Mouse (Mus musculus) adrenal gland, postnatal 25 days (tissue): Measurements from ENCODE around the gene Gm2696. TPM values are rescaled to one million over a fixed set of nuclear protein-coding genes. Genes with fewer than 3 reads are reported as not detected.
"Not testable (repeated sequence)": the region's sequence is repeated elsewhere in the genome, so short reads cannot be mapped to it uniquely, and the experiment has no call there.

Experiments used
- DNase-seq: peaks from one replicate; pipeline ENCODE4 v3.0.0; 2021; ENCODE audit warnings: mixed read lengths
- long read RNA-seq: library from polyadenylated mRNA; stranded (forward); transcript quantifications from one replicate; pipeline ENCODE4 v2.0.0, GENCODE M21; 2021
- total RNA-seq: library from RNA; stranded (reverse); gene quantifications from 2 replicates; pipeline ENCODE4 v1.2.3, GENCODE M21; 2021

Gene Gm2696
- total RNA-seq, result not detected in 2 replicates
- long read RNA-seq, result 0 reads

DNA sequence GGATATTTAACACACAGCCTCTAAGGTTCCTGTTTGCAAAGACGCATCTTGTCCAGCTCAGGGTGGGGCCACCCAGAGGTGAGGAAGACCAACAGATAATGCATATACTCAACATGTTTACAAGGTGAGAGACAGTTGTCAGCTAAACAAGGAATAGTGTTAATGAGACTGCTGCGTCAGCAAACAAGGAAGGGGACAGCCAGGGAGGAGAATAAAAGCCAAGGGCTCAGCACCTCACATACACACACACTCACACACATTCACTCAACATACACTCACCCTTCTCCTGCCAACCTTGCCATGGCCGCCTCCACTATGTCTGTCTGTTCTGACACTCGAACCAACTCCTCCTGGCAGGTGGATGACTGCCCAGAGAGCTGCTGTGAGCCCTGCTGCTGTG, at the start of gene Gm2696:
Gene Gm2696, plus strand, starts transcription at position 301 of the 400 bp plus-strand sequence.
- DNase-seq, result no peak

- no peak for DNase-seq
These were observed 44.8 kb upstream of the Gm2696 start for GRCm38 (mm10) chr10:77769727-77770126.

DNA sequence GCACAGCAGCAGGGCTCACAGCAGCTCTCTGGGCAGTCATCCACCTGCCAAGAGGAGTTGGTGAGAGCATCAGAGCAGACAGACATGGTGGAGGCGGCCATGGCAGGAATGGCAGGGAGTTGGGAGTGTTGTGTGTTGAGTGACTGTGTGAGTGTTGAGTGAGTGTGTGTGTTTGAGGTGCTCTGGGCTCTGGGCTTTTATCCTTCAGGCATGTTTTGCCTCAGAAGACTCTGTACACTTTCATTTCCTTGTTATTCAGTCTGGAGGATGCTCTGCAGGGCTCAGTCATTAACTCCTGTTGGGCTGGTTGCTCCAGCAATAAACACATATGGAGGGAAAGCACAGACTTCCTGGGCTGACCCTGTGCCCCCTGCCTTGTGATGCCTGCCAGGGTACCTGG, 43.3 kb upstream of the Gm2696 start, which contains the start of gene Gm3238:
Gene Gm3238, minus strand, starts transcription at position 101 of the 400 bp plus-strand sequence.
- not testable (repeated sequence) for DNase-seq

- DNase-seq, result not testable (repeated sequence)
These were observed 42.3 kb upstream of the Gm2696 start for GRCm38 (mm10) chr10:77772142-77772541.

DNA sequence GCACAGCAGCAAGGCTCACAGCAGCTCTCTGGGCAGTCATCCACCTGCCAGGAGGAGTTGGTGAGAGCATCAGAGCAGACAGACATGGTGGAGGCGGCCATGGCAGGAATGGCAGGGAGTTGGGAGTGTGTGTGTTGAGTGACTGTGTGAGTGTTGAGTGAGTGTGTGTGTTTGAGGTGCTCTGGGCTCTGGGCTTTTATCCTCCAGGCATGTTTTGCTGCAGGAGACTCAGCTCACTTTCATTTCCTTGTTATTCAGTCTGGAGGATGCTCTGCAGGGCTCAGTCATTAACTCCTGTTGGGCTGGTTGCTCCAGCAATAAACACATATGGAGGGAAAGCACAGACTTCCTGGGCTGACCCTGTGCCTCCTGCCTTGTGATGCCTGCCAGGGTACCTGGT, 37.6 kb upstream of the Gm2696 start, which contains the start of gene Gm7138:
Gene Gm7138, minus strand, starts transcription at position 101 of the 400 bp plus-strand sequence.
- DNase-seq, result not testable (repeated sequence)

GRCm38 (mm10) chr10:77782442-77782841, 32.0 kb upstream of the Gm2696 start, which contains the start of gene Gm3250:
Gene Gm3250 (minus strand): TSS chr10:77782542.
- DNase-seq, result not testable (repeated sequence)

- not testable (repeated sequence) for DNase-seq
These were observed 31.1 kb upstream of the Gm2696 start for GRCm38 (mm10) chr10:77783396-77783795.

GRCm38 (mm10) chr10:77787876-77788275, 26.6 kb upstream of the Gm2696 start, which contains the start of gene Gm7137:
Gene Gm7137 (minus strand): TSS chr10:77788200.
- DNase-seq, result not testable (repeated sequence)

- no peak for DNase-seq
These were observed 25.9 kb upstream of the Gm2696 start for GRCm38 (mm10) chr10:77788621-77789020.

DNA sequence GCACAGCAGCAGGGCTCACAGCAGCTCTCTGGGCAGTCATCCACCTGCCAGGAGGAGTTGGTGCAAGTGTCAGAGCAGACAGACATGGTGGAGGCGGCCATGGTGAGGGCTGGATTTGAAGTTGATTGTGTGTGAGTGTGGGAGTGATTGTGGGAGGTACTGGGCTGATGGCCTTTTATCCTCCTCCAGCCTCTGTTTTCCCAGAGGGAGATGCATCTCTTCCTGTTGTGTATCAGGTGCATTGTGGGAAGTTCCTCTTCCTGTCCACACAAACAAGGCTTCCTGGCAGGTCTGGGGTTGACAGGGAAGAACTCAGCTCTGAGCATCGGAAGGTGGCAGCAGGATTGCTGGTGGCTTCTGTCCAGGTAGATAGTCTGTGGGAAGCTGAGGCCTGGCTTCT, 19.5 kb upstream of the Gm2696 start, which contains the start of gene Gm9639:
Gene Gm9639, minus strand, starts transcription at position 101 of the 400 bp plus-strand sequence.
- DNase-seq, result no peak

- DNase-seq, result no peak
These were observed 16.8 kb upstream of the Gm2696 start for GRCm38 (mm10) chr10:77797677-77798076.

- not testable (repeated sequence) for DNase-seq
These were observed 16.1 kb upstream of the Gm2696 start for GRCm38 (mm10) chr10:77798164-77798920.

- DNase-seq, result no peak
These were observed 15.5 kb upstream of the Gm2696 start, which contains the start of gene Gm19668 for GRCm38 (mm10) chr10:77798921-77799508. Gene Gm19668 (minus strand): TSS chr10:77799133.

- no peak for DNase-seq
These were observed 10.4 kb upstream of the Gm2696 start for GRCm38 (mm10) chr10:77804095-77804494.

DNA sequence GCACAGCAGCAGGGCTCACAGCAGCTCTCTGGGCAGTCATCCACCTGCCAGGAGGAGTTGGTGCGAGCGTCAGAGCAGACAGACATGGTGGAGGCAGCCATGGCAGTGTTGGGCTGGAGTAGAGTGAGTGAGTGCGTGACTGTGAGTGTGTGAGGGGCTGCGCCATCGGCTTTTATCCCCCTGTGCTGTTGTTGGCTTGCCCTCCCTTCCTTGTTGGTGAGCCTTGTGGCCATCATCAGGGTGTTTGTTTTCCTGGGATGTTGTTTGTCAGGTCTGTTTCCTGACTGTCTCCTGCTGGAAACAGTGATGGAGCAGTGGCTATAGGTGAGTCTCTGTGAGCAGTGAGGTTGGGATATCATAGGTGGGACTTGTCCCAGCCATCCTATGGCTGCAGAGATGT, 2.7 kb upstream of the Gm2696 start, which contains the start of gene Gm9507:
Gene Gm9507, minus strand, starts transcription at position 101 of the 400 bp plus-strand sequence.
- DNase-seq, result no peak

DNA sequence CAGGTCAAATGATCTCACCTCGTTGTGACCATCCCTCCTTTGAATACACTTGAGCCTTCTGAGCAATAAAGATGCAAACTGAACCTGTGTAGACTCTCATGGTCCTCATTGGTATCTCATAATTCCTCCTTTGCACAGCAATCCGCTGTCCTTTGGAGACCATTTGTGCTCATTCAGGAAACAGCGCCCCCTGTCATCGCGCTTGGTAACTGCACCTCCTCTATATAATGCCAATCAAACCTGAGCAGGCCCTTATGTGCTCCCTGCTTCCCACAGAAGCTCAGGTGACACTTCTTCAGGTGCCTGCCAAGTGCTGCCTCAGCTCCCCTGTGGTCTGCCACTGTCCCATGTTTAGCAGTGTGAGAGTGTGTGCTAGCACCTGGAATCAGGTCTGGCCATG, 1.0 kb downstream of the Gm2696 start:
- DNase-seq, result peak; percentile 19

- no peak for DNase-seq
These were observed 4.0 kb downstream of the Gm2696 start for GRCm38 (mm10) chr10:77818523-77818922.

DNA sequence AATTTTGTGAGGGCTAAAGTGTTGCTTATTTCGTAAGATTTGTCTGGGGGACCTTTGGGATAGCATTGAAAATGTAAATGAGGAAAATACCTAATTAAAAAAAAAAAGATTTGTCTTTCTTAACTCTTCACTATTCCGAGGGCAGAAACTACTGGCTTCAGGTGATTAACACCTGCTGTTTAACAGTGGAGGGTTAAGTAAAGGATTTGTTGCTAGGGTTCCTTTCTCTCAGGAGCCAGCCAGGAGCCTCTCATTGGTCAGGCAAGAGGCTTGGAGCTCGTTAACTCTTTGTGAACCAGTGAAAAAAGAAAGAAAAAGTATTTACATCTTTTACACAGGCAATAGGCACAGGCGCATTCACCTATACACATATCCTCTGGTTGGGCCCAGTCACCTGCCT, 4.7 kb downstream of the Gm2696 start:
- no peak for DNase-seq

DNA sequence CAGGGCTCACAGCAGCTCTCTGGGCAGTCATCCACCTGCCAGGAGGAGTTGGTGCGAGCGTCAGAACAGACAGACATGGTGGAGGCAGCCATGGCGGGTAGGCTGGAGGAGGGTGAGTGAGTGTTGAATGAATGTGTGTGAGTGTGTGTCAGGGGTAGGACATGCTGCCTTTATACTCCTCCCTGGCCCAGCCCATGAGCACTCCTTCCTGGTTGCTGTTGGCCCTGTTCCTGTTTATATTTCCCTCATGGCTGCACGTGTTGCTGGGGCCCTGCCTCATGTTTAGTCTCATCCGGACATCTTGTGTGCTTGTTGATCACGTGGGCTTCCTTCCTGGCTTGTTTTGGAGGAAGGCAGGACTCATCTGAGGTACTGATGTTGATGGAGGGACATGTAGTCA, 12.5 kb downstream of the Gm2696 start, which contains the start of gene Krtap10-4:
Gene Krtap10-4, minus strand, starts transcription at position 145 of the 400 bp plus-strand sequence.
- no peak for DNase-seq

DNA sequence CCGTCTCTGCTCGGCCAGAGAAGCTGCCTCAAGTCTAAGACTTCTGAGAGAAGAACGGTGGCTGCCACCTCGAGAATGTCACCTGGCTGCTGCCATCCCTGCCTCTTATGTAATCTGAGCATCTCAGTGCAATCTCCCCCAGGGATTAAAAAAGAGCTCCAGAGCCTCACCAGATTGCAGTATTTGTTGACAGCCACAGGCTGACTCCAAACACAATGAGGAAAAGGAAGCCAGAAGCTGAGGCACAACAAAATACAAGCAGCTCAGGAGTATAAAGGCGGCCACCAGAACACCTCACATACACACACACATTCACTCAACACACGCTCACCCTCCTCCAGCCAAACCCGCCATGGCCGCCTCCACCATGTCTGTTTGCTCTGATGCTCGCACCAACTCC, 21.2 kb downstream of the Gm2696 start, which contains the start of gene Krtap10-10:
Gene Krtap10-10, plus strand, starts transcription at position 301 of the 400 bp plus-strand sequence.
- no peak for DNase-seq

- DNase-seq, result no peak
These were observed 24.5 kb downstream of the Gm2696 start for GRCm38 (mm10) chr10:77839006-77839405.

GRCm38 (mm10) chr10:77846503-77846902, 32.0 kb downstream of the Gm2696 start, which contains the start of gene Gm36176:
Gene Gm36176 (plus strand): TSS chr10:77846803.
- DNase-seq, result no peak

DNA sequence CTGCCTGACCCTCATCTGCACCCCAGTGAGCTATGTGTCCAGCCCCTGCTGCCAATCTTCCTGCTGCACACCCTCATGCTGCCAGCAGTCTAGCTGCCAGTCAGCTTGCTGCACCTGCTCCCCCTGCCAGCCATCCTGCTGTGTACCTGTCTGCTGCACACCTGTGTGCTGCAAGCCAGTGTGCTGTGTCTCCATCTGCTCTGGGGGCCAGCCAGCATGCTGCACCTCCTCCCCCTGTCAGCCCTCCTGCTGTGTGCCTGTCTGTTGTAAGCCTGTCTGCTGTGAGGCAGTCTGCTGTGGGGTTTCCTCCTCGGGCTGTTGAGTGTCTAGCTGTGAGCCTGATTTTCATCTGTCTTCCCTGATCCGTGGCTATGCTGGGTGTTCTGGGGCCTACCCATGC, 32.5 kb downstream of the Gm2696 start:
- DNase-seq, result no peak
